Mouse (Mus musculus) CD4-positive, CD25-positive, alpha-beta regulatory T cell, adult 2 months (primary cell): ENCODE measurements at regions not wholly inside any gene's neighbourhood (a gene's known extent, or its start where the extent isn't known, plus 50 kb on each side); places are given as distances from the start of the nearest gene placed in this dataset.

Experiments
- DNase-seq: peaks from one replicate; pipeline ENCODE4 v3.0.0-alpha.2; 2012; ENCODE audit warnings: low read depth, low spot score

DNA sequence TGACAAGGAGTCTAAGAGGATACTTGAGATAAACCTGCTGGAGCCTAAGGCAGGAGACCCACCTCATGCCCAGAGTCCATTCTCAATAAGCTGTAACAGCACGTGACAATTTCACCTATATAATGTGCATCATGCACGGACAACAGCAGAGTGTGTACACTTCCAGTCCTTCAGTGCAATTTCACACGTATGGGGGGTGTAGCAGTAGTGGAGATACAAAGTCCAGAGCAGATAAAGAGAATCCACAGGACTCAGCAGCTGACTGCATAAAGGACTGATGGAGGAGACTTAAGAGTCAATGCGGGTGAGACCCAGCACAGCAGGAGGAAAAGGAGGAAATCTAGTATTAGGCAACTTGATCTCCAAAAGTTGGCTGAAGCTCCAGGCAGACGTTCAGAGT is 192.7 kb upstream of the Egln3 start:
- DNase-seq, result no peak

DNA sequence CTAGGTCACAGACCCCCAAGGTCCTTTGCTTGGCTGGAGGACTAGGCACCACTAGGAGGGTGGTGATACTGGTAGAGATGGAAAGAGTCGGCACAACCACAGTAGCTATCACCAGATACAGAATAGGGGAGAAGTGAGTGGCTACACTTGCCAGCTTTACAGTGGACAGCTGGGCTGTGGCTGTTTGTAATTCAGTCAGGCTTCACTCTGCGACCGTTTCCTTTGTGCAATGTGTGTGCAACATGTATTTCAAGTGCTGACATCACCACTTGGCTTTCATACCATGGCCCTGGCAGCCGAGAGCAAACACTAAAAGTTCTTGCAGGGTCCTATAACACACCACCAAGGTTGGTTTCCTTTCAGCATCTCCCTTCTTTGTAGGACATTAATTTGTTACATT is 181.7 kb upstream of the Egln3 start:
- DNase-seq, result no peak

DNA sequence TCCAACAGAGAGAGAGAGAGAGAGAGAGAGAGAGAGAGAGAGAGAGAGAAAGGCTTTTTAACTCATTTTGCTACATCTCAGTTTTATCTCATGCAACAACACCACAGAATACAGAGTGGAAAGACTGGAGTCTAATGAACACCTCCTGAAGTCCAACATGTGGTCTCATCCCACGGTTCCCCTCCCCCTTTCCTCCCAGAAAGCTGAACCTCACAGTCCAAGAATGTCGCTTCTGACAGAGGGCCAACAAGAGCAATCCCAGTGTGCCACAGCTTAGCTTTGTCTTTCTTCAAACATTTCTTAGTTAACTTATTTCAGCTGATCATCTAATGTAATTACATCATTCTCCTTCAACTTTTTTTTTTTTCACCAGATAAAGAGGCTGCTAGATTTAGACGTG is 180.5 kb upstream of the Egln3 start:
- DNase-seq, result no peak

DNA sequence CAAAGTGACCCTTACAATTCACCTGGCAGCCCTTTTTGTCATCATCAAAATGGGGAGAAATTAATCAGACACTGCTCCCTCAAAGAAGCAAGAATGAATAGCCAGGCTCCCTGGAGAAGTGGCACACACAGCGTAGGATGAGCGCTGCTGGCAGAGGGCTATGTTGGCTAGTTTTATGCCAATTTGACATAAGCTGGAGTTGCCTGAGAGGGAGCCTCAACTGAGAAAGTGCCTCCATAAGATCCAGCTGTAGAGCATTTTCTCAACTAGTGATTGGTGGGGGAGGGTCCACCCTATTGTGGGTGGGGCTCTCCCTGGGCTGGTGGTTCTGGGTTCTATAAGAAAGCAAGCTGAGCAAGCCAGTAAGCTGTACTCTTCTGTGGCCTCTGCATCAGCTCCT is 179.3 kb upstream of the Egln3 start:
- DNase-seq, result no peak

DNA sequence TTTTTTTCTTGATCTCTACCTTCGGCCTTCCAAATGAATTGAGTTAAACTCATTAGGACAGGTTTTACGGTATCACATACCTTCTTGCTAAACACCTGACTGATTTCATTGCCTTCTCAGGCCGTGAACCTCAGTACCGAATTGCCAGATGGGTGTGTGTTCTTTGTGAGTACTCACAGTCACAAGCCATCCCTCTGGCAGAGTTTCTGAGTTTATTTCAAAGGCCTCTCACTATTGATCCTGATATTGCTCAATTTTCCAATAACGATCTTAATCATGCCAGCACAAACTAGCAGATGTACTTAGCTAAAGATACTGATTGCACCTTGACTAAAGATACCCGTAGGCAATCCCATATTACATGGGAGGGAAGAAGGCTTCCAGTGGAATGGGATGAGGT is 178.4 kb upstream of the Egln3 start:
- DNase-seq, result no peak

DNA sequence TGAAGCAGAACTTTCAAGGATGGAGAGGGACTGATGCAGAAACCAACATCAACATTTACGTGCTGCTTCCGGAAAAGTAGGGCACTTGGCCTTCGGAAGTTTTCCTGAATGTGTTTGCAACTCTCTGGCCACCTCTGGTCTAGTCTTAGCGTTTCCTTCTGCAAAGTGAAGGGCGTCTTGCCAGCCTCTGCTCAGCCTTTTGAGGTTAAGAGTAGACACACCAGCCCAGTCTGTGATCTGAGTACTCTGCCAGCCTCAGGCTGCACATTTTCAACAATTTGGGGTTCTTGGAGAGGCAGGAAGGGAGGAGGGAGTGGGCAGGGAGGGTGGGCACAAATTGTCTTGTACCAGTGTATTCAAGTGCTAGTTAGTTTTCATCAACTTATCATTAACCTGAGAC is 176.7 kb upstream of the Egln3 start:
- no peak for DNase-seq

DNA sequence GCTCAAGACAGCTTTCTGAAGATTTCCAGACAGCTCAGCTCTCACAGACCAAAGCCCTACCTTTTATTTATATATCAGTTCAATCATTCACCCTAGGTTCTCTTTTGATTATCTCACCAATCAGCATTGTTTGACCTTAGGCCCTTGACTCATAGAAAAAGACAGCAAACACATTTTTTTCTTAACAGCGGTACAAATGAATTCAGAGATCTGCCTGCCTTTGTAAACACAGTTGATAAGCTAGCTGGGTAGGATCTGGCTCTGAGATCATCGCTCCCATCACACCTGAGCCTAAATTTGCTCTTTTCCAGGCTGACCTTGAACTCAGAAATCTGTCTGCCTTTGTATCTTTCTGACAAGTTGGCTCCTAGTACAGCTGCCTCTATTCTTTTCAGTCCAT is 174.9 kb upstream of the Egln3 start:
- no peak for DNase-seq

DNA sequence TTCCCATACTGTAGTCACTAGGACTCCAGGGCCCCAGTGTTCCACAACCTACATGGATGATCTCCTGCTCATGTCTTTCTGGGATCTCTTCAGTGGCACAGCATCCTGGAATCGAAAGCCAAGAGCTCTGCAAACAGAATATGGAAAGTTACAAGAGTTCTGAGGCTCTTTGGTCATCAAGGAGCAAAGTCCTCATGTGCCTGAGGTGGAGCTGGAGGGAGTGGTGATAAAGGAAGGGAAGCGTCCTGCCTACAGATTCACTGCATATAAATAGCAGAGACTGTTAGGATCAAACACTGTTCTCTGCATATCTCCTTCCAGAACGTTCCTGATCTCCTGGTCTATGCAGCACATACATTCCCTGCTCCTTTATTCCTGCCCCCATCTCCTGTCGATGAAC is 170.4 kb upstream of the Egln3 start:
- DNase-seq, result no peak

- peak; percentile 66 for DNase-seq
Observed at GRCm38 (mm10) chr12:54369217-54369616, 165.6 kb upstream of the Egln3 start.

DNA sequence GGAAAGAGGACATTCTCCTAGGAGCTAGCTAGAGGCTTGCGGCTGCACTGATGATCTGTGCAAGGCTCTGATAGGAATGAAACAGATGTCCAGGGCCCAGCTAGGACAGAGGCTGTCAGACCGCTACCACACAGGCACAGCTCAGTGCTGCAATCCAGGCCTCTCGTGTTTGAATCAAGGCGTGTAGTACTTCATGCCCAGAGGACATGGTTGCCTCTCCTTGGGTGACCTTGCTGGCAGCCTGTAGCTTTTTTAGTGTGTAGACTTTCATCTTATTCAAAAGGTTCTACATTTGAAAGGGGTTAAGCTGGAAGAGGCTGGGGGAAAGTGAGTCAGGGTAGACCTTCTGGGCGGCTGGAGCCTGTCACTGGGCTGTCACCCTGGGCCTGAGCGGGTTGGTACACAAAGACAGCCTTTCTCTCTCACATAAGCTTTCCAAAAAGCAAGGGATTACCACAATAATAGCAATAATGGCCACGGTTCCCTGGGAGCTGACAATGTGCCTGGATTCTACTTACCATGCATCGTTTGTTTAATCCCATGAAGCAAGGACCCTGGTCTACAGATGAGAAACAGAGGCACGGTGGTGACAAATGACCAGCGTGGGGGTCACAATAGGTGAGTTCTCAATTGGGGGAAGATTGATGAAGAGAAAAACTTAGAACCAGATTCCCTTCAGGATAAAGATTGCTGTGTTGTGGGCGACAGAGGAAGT is 160.9 kb upstream of the Egln3 start:
- DNase-seq, result no peak

GRCm38 (mm10) chr12:54361762-54362161 is 158.1 kb upstream of the Egln3 start:
- DNase-seq, result no peak

- DNase-seq, result no peak
Observed at GRCm38 (mm10) chr12:54354187-54354586, 150.5 kb upstream of the Egln3 start.

DNA sequence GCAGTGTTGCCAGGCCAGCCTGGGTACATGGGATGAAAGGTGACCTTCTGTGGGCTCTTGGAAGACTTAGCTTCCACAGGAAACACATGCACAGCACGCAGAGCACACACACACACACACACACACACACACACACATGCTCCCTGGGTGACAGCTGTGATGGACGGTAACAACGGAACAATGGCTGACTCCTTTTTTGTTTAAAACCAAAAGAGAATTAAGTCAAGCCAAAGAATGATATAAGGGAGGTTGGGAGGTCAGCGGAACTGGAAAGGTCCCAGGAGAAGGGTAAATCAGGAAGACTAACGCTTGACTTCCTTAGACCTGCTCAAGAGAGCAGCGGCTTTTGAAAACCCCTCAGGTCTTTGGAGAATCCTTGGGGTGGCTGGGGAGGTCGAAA is 150.0 kb upstream of the Egln3 start:
- no peak for DNase-seq

DNA sequence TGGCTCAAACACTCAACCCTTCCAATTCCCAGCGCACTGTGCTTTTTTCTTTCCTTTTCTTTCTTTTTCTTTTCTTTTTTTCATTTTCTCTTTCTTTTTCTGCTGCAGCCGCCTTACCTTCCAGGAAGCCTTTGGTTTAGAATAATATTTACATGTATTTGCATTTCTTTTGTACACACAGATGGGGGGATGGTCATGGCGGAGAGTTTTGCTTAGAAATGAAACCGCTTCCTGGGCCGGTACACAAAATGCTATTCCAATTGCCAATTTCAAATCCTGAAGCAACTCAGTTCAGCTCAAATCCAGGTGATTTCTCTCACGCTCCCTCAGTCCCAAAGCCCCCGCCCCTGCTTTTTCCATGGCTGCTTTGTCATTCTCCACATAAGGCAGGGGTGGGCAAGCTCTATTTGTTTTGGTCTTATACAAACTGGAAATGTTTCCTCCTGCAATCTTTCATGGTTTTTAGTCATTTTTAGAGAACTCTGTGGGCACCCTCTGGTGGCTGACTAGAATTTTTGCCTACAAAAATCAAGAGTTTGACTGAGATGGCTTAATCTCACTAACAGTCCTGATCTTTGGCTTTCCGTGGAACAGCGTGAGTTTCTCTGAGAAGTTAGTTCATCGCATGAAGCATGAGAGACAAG is 149.4 kb upstream of the Egln3 start:
- DNase-seq, result peak; percentile 50

- no peak for DNase-seq
Observed at GRCm38 (mm10) chr12:54350293-54350692, 146.6 kb upstream of the Egln3 start.

GRCm38 (mm10) chr12:54349403-54349802 is 145.7 kb upstream of the Egln3 start:
- DNase-seq, result no peak

- DNase-seq, result peak; percentile 34
Observed at GRCm38 (mm10) chr12:54343493-54343892, 139.8 kb upstream of the Egln3 start.

DNA sequence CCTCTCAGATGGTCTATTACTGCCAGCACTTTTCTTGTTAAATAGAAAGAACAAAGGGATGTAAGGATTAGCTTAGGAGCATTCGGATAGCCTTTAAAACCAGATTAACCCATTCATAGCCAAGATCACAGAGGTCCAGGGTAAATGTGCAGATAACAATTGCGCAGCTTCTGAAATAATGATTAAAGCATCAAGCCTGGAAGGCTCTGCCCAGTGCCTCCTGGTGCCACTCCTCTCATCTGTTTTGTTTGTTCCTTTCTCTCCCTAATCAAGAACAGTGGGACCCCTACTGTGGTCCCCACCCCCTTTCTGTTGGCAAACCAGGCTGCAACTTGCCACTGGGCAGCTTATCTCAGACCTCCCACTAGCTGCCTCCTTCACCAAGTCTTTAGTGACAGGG is 131.8 kb upstream of the Egln3 start:
- no peak for DNase-seq

- peak; percentile 19 for DNase-seq
Observed at GRCm38 (mm10) chr12:54334491-54335132, 131.0 kb upstream of the Egln3 start.

- no peak for DNase-seq
Observed at GRCm38 (mm10) chr12:54333632-54334321, 130.1 kb upstream of the Egln3 start.

GRCm38 (mm10) chr12:54327483-54327882 is 123.8 kb upstream of the Egln3 start:
- DNase-seq, result no peak

DNA sequence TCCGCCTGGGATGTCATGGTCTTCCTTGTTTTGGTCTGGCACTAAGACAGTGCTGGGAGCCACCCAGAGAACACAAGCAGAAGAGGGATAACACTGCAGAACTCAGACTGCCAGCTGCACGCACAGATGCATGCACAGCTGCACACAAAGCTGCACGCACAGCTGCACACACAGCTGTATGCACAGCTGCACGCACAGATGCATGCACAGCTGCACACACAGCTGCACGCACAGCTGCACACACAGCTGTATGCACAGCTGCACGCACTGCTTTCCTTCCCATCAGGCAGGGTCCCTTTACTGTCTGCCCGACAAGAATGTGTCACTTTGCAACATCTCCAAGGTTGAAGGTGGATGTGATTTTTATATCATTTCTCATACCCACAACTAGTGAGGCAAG is 122.9 kb upstream of the Egln3 start:
- DNase-seq, result no peak
